Mouse (Mus musculus) liver, adult 2 months (tissue): ENCODE measurements around the gene Snapc2. TPM values are rescaled to one million over a fixed set of nuclear protein-coding genes. Genes with fewer than 3 reads are reported as not detected.

Experiments
- DNase-seq: peaks from one replicate; pipeline ENCODE4 v3.0.0-alpha.2; 2011; ENCODE audit warnings: low read depth, low spot score; ENCODE audit errors: extremely low read depth
- H3K27ac ChIP-seq: fragments of 200-500 bp; replicated peaks from 2 replicates; pipeline ENCODE4 v1.5.1; 2012; ENCODE audit warnings: low read depth, mild to moderate bottlenecking, control low read depth, inconsistent platforms, low read length; ENCODE audit not compliant: insufficient read depth
- H3K27me3 ChIP-seq: fragments of 200-500 bp; 2 replicates; pipeline ENCODE4 v1.6.1; 2012; ENCODE audit warnings: mild to moderate bottlenecking, moderate library complexity, low read length, inconsistent platforms; ENCODE audit not compliant: control insufficient read depth, insufficient read depth
- H3K36me3 ChIP-seq: fragments of 200-500 bp; 2 replicates; pipeline ENCODE4 v1.6.1; 2012; ENCODE audit warnings: low read length, inconsistent platforms; ENCODE audit not compliant: control insufficient read depth, insufficient read depth
- H3K4me1 ChIP-seq: fragments of 200-500 bp; 2 replicates; pipeline ENCODE4 v1.6.1; 2011; ENCODE audit warnings: low read length; ENCODE audit not compliant: control insufficient read depth, insufficient read depth
- H3K4me3 ChIP-seq: fragments of 200-500 bp; 2 replicates; pipeline ENCODE4 v1.5.1; 2011; ENCODE audit warnings: low read depth, mild to moderate bottlenecking, control low read depth, low read length, moderate library complexity; ENCODE audit not compliant: insufficient read depth
- H3K79me2 ChIP-seq: fragments of 200-500 bp; 2 replicates; pipeline ENCODE4 v1.6.1; 2012; ENCODE audit warnings: inconsistent platforms, mild to moderate bottlenecking, low read length, moderate library complexity; ENCODE audit not compliant: control insufficient read depth, insufficient read depth
- H3K9ac ChIP-seq: fragments of 200-500 bp; 2 replicates; pipeline ENCODE4 v1.6.1; 2012; ENCODE audit warnings: low read depth, mild to moderate bottlenecking, control low read depth, inconsistent platforms, low read length
- CTCF ChIP-seq: fragments of 200-500 bp; IDR thresholded peaks from 2 replicates; pipeline ENCODE4 v1.5.1; 2011; ENCODE audit warnings: low read depth, low read length, control low read depth
- POLR2A ChIP-seq: fragments of 200-500 bp; IDR thresholded peaks from 2 replicates; pipeline ENCODE4 v1.6.1; 2011; ENCODE audit warnings: low read length, control low read depth; ENCODE audit not compliant: insufficient read depth; ENCODE audit errors: extremely low read depth
- WGBS: fragments of 180-500 bp; shearing (Covaris S2); methylation state at CpG from one replicate; pipeline ENCODE4 v1.1.7; 2018; 5-methylcytosine and 5-hydroxymethylcytosine counted together
- polyA plus RNA-seq: library from polyadenylated mRNA; depleted of rRNA; stranded (reverse); fragments of >200 nt; gene quantifications from 2 replicates; pipeline ENCODE4 v1.2.3, GENCODE M21; 2012
- total RNA-seq: library from RNA; depleted of rRNA; stranded (reverse); fragments of >200 nt; gene quantifications from 2 replicates; pipeline ENCODE4 v1.2.3, GENCODE M21; 2014

Gene Snapc2
- total and polyA plus RNA-seq, 2 experiments, result 6.7 to 22.2 TPM

DNA sequence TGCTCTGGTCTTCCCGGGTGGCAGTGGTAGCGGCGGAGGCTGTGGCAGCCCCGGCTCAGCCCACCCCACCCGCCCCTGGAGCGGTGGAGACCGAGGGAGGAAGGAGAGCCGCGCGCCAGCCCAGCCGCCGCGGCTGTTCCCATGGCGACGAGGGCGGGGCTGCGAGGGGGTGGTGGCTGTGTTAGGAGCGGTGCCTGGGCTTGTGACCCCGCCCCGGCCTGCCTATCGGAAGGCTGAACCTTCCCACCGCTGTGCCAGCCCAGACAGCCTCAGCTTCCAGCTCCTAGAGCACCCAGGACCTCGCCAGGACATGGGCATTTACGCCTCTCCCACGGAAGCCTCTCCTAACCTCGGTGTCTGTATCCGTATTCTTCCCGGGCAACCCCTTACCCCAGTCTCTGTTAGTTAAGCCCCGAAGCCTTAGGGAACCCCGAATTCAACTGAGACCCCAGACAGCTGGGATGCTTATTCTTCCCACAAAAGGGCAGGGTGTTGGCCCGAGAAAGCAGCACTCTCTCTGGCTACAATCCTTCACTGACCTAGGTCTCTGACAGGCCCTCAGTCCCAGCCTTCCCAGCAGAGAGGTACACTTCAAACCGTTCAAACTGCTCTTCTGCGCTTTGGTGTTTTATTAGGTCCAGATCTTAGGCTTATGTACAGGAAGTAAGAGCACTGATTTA lies 6.4 kb downstream of the Snapc2 start, which contains the start of gene Ctxn1:
Gene Ctxn1 (minus strand): TSS at position 150 of the 680 bp plus-strand sequence.
- peak within 1 kb of the TSS; percentile 33; the same call in 1 of the 2 replicates for H3K4me3 ChIP-seq
- TF ChIP-seq CTCF, result no peak
- TF ChIP-seq POLR2A, result no peak
- H3K36me3 ChIP-seq, result peaks cover 5% of the 10 kb centered on the region
- peak; percentile 68 for DNase-seq
- H3K79me2 ChIP-seq, result no peaks in the 10 kb centered on the region
- H3K27ac ChIP-seq, result no peak within 1 kb of the TSS
- H3K27me3 ChIP-seq, result no peaks in the 10 kb centered on the region
- no peak within 1 kb of the TSS for H3K9ac ChIP-seq
- H3K4me1 ChIP-seq, result peaks cover 3% of the 10 kb centered on the region; the same call in 1 of the 2 replicates
- 12% methylated on average over 26 of the region's 33 CpGs for WGBS

GRCm38 (mm10) chr8:4259805-4260170 lies 6.9 kb downstream of the Snapc2 start:
- Histone ChIP-seq H3K9ac (no peak overlapping the region), H3K27ac (no peak overlapping the region), H3K27me3 (no peaks in the 10 kb centered on the region), H3K36me3 (peaks cover 5% of the 10 kb centered on the region), H3K79me2 (no peaks in the 10 kb centered on the region), H3K4me1 (0 out of 2 replicates have a peak, but pooled peaks cover 3% of the 10 kb centered on the region), H3K4me3 (no peak overlapping the region)
- TF ChIP-seq CTCF (no peak), POLR2A (no peak)
- no peak for DNase-seq
- 92% methylated on average over 4 of the region's 4 CpGs for WGBS

DNA sequence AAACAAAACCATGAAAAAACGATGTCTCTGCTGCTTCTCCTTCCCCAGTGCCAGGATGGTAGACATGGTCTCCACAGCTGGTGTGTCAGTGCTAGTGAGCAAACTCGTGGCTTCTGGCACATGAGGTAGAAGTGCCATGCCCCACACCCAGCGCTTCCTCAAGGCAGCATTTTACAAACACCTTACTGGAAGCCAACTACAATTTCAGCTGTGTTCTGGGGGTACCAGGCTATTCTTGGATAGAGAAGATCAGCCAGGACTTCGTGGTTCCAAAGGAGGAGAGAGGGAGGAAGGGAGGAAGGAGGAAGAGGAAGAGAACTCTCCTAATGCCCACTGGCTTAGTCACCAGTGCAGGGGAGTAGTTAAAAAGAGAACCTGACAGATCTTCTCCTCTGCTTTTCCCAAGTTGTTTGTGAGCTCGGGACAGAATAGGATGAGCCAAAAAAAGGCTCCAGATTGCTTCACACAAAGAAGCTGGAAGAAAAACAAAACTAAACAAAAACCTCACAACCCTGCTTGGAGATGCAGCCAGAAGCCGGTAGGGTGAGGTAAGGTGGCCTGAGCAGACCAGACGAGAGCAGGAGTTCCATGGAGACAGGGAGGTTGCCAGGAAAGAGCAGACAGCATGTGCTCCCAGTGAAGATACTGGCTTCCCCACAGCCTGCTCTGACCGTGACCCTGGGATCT lies 10.4 kb downstream of the Snapc2 start:
- 77% methylated on average over 8 of the region's 8 CpGs for WGBS
- H3K4me1 ChIP-seq, result 0 out of 2 replicates have a peak, but pooled peaks cover 3% of the 10 kb centered on the region
- H3K27ac ChIP-seq, result no peak overlapping the region
- H3K36me3 ChIP-seq, result peaks cover 20% of the 10 kb centered on the region
- no peak for DNase-seq
- TF ChIP-seq CTCF (no peak), POLR2A (no peak)
- H3K4me3 ChIP-seq, result no peak overlapping the region
- H3K27me3 ChIP-seq, result no peaks in the 10 kb centered on the region
- no peak overlapping the region for H3K9ac ChIP-seq
- H3K79me2 ChIP-seq, result no peaks in the 10 kb centered on the region

GRCm38 (mm10) chr8:4265160-4265914 lies 12.5 kb downstream of the Snapc2 start:
- TF ChIP-seq POLR2A, result no peak
- DNase-seq, result no peak
- Histone ChIP-seq H3K27me3 (no peaks in the 10 kb centered on the region), H3K36me3 (peaks cover 37% of the 10 kb centered on the region), H3K4me1 (no peaks in the 10 kb centered on the region), H3K9ac (no peak overlapping the region), H3K4me3 (no peak overlapping the region), H3K27ac (no peak overlapping the region), H3K79me2 (no peaks in the 10 kb centered on the region)
- 92% methylated on average over 15 of the region's 15 CpGs for WGBS

- H3K9ac ChIP-seq, result no peak overlapping the region
- no peak overlapping the region for H3K27ac ChIP-seq
- H3K36me3 ChIP-seq, result peaks cover 40% of the 10 kb centered on the region
- H3K4me3 ChIP-seq, result no peak overlapping the region
- TF ChIP-seq CTCF, result peak; percentile 59
- TF ChIP-seq POLR2A, result no peak
- H3K4me1 ChIP-seq, result no peaks in the 10 kb centered on the region
- DNase-seq, result no peak
- H3K27me3 ChIP-seq, result no peaks in the 10 kb centered on the region
- WGBS, result 89% methylated on average over 15 of the region's 15 CpGs
- no peaks in the 10 kb centered on the region for H3K79me2 ChIP-seq
Observed at GRCm38 (mm10) chr8:4267627-4268026, 14.7 kb downstream of the Snapc2 start.
